Mouse (Mus musculus): Measurements from ENCODE around the gene Tiam2.

Tiam2 gene

DNA sequence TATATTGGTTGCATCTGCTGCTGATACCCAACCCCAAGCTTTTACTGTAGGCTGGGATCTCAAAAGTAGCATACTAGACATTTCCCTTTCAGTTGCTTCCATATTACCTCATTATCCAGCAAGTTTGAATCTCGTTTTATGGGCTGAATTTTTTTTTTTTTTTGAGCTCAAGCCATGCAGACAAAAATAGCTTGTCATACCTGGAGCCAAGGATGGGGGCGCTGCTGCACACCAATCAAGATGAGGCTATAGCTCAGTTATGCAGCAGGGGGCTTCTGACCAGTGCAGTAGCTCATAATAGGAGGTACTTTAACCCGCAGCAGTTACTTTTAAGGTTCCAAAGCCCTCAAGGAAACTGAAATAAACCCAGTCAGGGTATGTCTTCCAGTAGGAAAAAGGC is 171.7 kb downstream of the Tiam2 start:
- no peak for DNase-seq (ENCODE audit: low read depth, low spot score)

GRCm38 (mm10) chr17:3498580-3498979 is 172.2 kb downstream of the Tiam2 start:
- no peak for DNase-seq (ENCODE audit: low read depth, low spot score)

GRCm38 (mm10) chr17:3499468-3499867 is 173.1 kb downstream of the Tiam2 start:
- no peak for DNase-seq (ENCODE audit: low read depth, low spot score)

GRCm38 (mm10) chr17:3500076-3500475 is 173.7 kb downstream of the Tiam2 start:
- no peak for DNase-seq (ENCODE audit: low read depth, low spot score)

DNA sequence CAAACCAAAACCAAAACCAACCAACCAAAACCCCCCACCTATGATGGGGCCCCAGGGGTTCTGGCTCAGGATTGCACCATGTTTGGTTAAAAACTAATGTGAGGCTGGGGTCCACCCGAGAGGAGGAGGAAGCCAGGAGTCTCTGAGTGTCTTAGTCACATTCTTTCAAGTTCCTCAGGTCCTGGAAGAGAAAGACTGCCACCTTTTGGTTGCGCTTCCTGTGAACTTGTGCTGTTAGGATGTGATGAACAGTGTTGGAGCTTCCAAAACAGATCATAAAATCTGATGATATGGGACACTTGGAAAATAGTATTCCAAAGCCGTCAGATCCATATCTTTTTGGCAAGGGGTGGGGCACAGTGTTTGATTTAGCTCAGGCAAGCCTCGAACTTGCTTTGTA is 174.6 kb downstream of the Tiam2 start:
- no peak for DNase-seq (ENCODE audit: low read depth, low spot score)

GRCm38 (mm10) chr17:3505711-3506110 is 179.3 kb downstream of the Tiam2 start:
- no peak for DNase-seq (ENCODE audit: low read depth, low spot score)

GRCm38 (mm10) chr17:3506508-3506907 is 180.1 kb downstream of the Tiam2 start:
- no peak for DNase-seq (ENCODE audit: low read depth, low spot score)

DNA sequence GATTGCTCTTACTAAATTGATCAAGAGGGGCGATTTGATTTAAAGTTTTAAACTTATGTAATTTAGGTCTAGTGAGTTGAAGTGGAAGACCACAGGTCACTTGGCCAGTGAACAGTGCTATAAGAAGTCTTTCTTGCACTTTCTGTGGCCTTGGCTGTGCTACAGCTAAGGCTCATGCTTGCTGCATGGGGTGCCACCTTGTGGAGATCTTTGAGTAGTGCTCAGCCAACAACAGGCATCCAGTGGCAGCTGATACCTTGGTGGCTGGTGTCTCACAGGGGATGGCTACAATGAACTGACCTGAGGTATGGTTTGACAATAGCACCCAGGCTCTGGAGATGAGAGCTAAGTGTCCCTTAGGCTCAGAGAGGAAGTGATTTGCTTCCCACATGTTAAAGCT is 183.5 kb downstream of the Tiam2 start:
- peak; percentile 46 for DNase-seq (ENCODE audit: low read depth, low spot score)

- no peak for DNase-seq (ENCODE audit: low read depth, low spot score)
Measured at GRCm38 (mm10) chr17:3514316-3514715, 187.9 kb downstream of the Tiam2 start.

DNA sequence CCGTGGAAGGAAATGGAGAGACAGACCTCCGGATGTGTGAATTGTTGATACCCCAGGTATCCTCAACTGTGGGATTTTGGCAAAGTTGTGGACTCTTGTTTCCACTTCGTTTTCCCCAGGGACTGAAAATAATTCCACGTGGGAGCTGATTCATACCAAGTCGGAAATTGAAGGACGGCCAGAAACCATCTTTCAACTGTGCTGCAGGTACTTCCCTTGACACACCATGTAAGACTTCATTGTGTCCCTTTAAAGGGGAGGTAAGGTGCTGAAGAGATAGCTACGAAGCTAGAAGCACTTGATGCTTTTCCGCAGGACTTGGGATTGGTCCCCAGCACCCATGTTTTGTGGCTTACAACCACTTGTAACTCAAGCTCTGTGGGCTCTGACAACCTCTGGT is 189.5 kb downstream of the Tiam2 start:
- no peak for DNase-seq (ENCODE audit: low read depth, low spot score)

DNA sequence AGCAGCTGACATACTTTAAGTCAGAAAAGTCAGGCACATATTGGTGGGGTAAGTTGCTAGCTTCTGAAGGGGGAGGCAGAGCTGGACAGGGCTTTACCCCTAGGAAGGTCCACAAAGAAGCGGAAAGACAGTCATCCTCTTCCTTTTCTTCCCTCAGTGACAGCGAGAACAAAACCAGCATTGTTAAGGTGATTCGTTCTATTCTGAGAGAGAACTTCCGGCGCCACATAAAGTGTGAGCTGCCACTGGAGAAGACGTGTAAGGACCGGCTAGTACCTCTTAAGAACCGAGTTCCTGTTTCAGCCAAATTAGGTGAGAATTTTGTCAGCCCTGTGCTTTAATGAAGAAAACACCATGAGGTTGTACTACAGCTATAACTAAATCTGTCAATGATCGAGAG is 190.0 kb downstream of the Tiam2 start:
- no peak for DNase-seq (ENCODE audit: low read depth, low spot score)

DNA sequence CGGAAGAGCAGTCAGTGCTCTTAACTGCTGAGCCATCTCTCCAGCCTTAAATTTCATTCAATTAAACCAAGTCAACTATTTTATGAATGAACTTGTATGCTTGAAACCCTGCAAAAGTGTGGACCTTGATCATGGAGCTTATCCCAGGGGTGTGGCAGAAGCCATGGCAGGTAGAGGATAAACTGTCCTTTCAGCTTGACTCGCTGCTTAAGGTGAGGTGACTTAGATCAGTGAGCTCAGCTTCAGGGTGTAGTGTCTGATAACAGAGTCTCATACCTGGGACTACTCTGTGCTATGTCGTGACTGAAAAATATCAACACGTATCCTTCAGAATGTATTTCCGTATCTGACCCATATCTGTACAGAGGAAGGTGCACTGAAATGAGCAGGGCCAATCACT is 194.0 kb downstream of the Tiam2 start:
- no peak for DNase-seq (ENCODE audit: low read depth, low spot score)

- no peak for DNase-seq (ENCODE audit: low read depth, low spot score)
Measured at GRCm38 (mm10) chr17:3527841-3528471, 201.6 kb downstream of the Tiam2 start.

GRCm38 (mm10) chr17:3529523-3529922 is 203.2 kb downstream of the Tiam2 start:
- DNase-seq (ENCODE audit: low read depth, low spot score), result no peak

DNA sequence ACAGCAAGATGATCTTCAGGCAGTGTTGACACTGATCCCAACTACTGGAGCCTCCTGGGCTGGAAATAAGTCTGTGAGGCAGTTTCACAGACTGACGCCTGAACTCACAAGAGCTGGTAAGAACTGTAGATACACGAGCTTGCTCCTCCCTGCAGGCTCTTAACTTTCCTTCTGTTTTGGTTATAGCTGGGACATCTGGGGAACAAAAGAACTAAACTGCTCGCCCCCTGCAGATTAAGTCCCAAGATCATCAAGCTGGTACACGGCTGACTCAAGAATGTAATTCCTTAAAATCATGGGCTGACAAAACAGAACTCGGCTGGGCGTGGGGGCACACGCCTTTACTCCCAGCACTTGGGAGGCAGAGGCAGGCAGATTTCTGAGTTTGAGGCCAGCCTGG is 204.2 kb downstream of the Tiam2 start:
- DNase-seq (ENCODE audit: low read depth, low spot score), result no peak

- DNase-seq (ENCODE audit: low read depth, low spot score), result no peak
Measured at GRCm38 (mm10) chr17:3531641-3532040, 205.3 kb downstream of the Tiam2 start.

DNA sequence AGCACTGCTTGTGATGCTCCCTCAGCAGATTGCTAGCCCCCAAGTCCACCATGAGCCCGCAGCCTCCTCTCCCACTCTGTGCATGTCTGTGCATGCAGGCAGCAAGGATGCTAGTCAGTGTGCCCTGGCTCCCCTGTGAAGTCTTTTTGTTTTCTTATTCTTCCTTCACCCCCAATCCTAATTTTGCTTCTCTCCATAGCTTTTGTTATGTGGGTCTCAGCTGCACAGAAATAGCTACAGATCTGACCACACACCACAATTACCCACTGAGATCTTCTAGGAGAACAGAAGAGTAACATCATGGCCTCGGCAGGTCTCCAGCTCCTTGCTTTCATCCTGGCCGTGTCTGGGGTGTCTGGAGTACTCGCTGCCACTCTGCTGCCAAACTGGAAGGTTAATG is 205.9 kb downstream of the Tiam2 start, which contains the start of gene Cldn20:
Gene Cldn20, plus strand, starts transcription at position 301 of the 400 bp plus-strand sequence.
- DNase-seq (ENCODE audit: low read depth, low spot score), result no peak

DNA sequence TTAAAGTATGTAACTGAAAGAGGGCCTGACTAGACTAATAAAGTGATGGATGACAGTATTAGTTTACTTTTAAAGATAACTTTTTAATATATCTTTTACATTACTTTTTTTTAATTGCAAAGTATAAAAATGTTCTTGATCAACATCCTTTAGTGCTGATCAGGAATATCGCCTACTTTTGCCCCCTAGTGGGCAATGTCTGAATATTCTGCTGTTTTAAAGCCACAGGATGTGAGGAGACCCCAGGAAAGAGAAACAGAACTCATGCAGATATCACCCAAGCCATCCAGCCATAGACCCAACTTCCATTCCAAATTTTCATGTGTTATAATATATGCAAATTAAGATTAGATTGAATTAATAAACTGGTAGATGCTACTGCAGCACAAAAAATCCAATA is 207.1 kb downstream of the Tiam2 start:
- no peak for DNase-seq (ENCODE audit: low read depth, low spot score)

DNA sequence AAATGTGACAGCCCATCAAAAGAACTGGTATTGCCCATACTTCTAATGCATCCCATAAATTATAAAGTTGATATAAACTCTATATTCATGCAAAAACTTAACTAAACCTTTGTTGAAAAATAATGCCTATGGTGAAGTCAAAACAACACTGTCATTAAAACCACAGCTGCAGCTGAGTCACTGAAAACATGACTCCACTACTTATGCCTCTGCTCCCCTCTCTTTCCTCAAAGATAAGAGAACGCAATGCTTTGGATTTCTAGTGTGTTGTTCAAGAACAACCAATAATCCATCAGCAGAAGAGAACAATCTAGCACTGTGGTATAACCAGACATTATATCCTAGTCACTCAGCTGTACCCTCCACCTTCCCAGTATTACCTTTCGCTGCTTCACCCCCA is 213.9 kb downstream of the Tiam2 start:
- DNase-seq (ENCODE audit: low read depth, low spot score), result no peak

DNA sequence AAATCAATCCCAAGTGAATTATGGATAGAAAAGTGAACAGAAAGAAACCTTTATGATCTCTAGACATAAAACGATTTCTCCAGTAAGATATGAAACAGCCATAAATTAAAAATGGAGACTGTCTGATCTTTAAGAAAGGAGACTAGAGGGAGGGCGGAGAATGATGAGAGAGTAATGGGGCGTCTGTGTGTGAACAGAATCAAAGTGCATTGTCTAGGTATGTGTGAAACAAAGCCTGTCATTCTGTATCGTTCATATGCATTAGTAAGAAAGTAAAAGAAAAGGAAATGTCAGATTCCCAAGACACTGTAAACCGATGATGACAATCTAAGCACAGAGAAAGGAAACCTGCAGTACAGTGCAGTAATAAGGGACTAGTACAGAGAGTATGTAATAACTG is 214.7 kb downstream of the Tiam2 start:
- DNase-seq (ENCODE audit: low read depth, low spot score), result no peak

DNA sequence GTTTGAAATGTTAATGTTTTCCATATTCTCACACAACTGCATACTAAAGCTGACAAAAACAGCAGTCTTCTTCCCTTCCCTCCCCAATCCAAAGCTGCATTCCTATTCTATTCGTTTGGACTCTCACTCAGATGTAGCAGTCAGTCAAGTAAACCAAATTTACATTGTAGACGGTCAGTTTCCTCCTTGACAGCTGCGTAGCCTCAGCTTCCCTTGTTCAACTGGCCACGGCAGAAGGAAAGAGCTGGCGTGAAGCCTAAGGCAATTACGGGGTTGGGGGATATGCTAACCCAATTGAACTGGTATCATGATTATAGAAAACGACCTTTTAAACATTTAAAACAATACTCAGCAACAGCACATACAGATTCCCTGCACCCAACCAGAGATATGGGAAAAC is 221.4 kb downstream of the Tiam2 start:
- no peak for DNase-seq (ENCODE audit: low read depth, low spot score)

DNA sequence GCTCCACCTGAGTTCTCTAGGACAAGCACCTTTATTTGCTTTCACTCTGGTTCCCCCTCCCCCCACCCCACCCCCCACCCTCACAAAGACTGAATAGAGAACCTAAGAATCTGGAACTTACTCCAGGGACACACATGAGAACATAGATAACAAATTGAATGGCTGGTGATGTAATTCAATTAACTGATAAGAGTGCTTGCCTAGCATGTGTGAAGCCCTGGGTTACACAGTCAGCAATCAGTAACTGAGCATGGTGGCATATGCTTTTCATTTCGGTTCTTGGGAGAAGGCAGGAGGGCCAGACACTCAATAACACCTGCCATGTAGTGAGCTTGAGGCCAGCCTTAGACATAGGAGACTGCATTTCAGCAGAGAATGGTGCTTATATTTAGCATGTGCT is 229.9 kb downstream of the Tiam2 start:
- DNase-seq (ENCODE audit: low read depth, low spot score), result no peak

- DNase-seq (ENCODE audit: low read depth, low spot score), result peak; percentile 98
Measured at GRCm38 (mm10) chr17:3557331-3558311, 231.2 kb downstream of the Tiam2 start, which contains the start of gene Tfb1m. Tfb1m (minus strand) TSS chr17:3557781.
